Mouse (Mus musculus) fibroblast of lung, adult 2 months (primary cell): Measurements from ENCODE around the gene Slit3.
A peak's percentile ranks its signal among the peaks of the same experiment; 100 is the strongest.

Experiments used
- DNase-seq: peaks from one replicate; pipeline ENCODE4 v3.0.0-alpha.2; 2011; ENCODE audit warnings: low read depth

The Slit3 gene

DNA sequence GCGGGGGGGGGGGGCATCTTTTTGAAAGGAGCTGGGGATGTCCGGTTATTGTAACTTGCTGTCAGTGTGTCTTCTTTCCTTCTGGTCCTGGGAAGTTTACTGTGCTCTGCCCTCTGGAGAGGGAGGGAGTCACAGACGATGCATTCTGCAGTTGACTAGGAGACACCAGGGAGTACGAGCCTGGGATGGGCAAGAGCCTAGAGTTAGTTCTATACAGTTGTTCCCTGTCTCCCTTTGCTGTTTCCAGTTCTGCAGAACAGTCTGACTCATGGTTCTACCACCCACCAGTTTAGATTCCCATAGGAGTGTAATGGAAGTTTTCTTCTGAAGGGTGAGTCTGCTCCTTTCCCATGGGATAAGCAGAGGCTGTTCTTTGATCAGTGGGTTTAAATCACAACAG, 229.9 kb downstream of the Slit3 start:
- no peak for DNase-seq

DNA sequence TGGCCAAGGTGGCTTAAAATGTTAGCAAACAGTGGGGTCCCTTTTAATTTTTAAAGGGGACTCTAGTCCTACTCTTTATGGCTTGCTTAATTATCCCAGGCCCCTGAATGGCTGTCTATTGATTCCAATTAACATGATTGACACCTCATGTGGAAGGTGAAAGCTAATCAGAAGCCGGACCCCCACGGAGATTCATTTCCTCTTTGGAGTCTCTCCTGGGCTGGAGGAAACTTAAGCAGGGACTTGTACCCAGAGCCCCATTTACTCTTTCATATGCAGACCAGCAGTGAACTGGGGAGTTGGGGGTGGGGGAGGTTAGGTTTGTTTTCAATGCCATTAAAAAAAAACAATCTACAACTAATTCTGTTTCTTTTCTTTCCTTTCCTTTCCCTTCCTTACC, 230.4 kb downstream of the Slit3 start:
- DNase-seq: no peak

DNA sequence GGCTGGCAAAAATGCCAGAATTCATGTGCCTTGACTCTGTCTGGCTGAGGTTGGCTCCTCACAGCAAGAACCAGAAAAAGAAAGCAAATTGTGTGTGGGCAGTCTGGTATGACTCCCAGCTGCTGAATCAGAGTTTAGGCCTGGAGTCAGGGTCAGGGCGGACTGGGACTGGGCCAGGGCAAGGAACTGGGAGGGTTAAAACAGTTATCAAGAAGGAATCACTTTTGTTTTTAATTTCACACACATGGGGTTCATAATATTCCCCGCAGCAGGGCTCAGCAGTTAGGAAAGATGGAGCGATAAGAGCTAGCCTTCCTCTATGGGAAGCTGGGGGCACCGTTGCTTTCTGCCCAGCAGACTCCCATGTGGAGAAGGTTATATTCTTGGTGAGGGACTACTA, 234.8 kb downstream of the Slit3 start:
- DNase-seq: peak; percentile 66

DNA sequence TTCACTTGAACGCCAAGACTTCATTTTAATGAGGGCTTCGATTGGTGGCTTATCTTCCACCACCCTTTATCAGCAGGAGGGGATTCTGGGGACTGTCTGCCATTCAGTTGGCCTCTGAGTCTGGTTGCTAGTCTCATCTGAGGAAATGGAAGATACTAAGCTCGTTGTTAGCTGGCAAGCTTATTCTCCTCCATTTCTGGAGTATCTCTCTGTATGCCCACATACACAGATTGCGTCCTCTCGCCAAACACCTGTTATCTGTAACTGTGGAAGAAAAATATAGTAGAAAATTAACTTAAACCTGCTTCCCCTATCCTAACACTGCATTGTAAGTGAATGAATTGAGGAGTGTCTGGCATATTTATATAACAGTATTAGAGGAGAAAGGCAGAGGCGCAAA, 240.0 kb downstream of the Slit3 start:
- no peak for DNase-seq

DNA sequence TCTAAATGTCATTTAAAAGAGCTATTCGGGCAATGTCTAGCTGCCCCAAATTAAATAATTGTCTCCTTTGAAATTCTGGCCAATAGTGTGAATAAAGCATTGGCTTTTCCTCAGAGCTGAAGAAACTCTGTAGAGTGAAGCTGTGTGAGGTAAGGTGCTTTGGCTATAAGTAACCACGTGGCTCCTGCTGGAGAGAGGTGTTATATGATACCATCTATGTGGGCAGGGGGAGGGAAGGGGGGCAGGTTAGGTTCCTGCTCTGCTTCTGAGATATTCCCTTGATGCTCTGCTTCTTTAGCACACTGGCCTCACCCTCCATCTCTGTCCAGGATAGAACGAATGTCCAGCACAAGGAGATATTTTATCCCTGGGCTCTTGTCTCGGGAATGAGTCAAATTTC, 242.0 kb downstream of the Slit3 start:
- no peak for DNase-seq

DNA sequence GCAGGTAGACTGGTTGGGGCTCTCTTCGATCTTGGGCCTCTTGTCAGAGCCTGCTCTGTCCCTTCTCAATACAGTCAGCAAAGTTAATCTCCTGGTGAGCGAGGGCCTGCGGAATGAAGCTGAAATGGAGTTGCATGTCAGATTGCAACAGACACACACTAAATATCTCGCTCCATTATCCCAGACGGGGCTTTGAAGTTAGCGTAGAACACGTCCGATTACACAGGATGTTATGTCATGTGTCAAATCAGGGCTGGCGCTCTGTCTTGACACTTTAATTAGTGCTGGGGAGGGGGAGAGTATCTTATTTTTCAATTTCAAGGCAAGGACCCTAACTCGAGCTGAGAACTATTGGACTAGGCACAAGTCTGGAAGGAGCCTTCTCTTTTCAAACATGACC, 243.4 kb downstream of the Slit3 start:
- DNase-seq: no peak

DNA sequence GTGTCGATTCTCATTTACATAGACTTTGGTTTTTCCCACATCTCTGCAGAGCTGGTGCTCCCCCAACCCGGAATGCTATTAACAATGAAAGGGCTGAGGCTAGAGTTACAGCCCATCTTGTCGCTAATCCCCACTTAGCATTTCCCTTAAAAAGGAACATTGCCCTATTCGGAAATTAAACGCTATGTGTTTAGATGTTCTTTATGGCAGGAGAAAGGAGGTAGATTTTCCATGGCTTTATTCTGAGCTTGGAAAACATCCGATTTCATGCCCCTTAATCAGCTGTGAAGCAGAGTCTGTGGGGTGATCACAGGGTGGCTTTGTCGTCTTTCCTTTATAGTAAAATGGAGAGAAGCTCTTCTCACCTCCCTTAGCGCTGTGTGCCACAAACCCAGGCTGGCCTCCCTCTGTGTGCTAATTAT, 244.5 kb downstream of the Slit3 start:
- DNase-seq: no peak

DNA sequence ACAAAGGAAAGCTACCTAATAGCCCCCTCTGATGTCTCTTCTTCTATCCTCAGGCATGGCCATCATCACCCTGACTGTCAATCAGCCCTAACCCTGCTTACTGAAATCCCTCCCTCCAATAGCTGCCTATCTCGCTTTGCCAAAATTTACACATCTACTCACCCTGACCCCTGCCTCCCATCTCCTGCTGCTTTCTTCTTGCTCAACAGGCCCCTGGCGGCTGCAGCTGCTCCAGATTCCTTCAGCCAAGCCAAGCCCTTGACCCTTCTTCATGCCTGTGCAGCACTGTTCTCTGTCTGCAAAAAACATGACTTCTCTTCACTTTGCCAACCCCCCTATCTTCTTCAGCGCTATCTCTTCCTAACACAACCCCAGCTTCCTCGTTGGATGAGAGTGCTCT, 245.6 kb downstream of the Slit3 start:
- no peak for DNase-seq

DNA sequence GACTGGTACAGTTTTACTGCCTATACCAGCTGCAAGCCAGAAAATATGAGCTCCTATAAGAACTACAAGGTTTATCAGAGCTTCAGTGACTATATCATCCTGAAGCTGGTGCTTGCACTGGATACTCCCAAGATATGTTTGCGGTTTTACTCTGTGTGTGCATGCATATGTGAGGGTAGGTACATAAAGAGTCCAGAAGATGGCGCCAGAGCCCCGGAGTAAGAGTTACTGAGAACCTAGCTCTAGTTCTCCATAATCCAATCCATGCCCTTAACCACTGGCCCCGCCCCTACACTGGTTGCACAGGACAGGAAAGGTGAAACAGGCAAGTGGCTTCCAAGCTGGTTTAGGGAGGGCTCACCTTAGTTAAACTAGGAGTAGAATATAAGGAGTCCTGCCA, 246.2 kb downstream of the Slit3 start:
- no peak for DNase-seq

DNA sequence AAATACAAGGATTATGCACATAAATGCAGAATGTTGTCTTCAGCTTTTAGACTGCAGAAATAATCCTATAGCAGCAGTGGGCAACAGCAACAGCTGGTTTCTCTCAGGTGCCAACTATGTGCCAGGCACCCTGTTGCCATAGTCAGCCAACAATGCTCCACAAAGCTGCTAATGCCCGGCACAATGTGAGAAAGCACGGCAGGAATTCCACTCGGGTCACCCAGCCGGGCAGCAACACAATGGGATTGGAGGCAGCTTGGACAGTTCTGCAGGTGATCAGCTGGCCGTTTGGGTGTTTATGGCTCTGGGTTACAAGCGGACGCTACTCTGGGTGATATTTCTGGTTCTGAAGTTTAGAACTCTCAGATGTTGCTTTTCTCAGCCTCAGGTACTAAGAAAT, 248.9 kb downstream of the Slit3 start:
- DNase-seq: no peak

DNA sequence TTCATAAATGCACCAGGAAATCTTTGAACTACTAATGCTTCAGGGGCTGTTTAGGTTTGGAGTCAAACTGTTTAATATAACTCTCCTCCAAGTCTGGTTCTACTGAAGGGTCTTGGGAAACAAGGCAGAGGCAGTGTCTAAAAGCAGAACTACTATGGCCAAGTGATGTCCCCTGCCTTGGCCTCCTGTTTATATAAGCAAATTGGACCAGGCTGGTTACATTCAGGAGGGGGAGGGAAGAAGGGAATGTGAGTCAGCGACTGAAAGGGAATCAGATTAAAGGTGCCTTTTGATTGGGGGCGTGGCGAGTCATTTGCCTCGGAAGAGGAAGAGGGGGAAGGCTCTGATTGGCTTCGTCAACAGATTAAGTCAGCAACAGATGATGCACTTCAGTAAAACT, 249.7 kb downstream of the Slit3 start:
- DNase-seq: no peak

DNA sequence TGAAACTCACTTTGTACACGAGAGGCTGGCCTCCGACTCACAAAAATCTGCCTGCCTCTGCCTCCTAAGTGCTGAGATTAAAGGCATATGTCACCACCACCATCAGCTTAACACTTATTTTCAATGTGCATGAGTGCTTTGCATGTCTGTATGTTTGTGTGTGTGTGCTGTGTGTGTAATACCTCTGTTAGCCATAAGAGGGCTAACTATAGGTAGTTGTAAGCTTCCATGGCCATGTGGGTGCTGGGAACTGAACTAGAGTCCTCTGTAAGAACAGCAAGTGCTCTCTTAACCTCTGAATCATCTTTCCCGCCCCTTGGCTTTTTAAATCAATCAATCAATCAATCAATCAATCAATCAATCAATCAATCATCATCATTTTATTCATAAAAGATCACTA, 251.4 kb downstream of the Slit3 start:
- DNase-seq: no peak

DNA sequence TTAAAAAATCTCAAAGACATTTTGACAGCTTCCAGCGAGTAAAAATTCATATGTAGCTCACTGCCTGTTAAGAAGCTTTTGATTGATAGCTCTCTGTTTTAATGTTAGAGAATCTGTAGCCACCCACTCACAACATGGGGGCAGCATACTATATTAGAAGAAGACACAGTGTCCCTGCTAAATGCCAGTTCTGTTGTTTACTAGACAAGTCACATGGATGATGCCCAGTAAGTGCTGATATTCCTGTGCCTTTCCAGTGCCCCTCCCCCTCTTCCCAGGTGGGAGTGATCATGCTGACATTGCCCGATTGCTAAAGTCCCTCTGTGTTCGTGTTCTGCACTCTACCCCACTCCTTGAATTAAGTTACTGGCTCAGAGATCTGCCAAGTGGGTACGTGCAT, 254.0 kb downstream of the Slit3 start:
- DNase-seq: no peak

DNA sequence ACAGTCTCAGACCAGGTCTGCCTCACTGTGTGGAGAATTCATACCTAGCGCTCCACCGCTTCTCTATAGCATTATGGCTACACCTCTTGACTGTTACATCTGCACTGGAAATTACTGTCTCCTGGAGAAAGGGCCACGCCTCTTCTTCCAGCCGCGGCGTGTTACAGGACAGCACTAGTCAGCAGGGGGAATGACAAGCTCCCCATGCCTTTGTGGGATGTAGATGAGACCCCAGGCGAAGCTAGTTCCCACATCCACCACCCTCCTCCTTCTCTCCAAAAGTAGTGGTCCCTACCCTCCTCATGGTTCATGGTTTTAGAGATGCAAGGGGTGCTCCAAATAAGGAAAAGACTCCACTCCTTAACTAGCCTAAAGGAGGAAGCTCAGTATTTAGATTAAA, 257.8 kb downstream of the Slit3 start:
- no peak for DNase-seq

DNA sequence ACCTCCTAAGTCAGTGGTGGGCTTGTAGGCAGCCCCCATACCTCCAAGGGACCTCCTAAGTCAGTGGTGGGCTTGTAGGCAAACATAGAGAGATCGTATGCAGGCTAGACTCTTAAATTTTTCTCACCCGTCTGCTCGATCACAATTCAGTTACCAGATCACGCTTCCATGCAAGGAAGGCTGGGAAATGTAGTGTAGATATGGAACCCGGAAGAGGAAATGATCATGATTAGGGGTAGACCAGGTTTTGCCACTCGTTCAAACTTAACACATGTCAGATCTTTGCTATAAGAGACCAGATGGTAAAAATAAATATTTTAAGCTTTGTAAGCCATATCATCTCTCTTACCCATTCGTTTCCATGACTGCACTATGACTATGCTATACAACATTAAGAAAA, 258.4 kb downstream of the Slit3 start:
- DNase-seq: no peak

DNA sequence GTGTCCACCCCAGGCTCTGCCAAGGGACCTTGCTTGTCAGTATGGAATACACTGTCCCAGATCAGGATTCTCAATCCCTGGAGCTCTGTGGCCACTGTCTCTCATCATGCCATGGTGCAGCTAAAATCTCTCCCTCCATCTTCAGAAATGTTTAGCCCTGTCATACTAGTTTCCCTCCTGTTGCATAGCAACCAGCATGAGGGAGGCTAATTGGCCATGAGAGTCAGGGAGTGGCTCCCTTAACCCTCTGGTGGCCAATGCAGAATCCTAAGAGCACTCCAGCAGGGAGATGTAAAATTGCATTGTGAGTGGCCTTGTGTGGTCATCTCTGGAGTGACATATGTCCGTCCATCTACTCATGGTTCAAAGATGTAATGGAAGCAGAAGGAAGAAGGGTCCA, 259.7 kb downstream of the Slit3 start:
- no peak for DNase-seq

DNA sequence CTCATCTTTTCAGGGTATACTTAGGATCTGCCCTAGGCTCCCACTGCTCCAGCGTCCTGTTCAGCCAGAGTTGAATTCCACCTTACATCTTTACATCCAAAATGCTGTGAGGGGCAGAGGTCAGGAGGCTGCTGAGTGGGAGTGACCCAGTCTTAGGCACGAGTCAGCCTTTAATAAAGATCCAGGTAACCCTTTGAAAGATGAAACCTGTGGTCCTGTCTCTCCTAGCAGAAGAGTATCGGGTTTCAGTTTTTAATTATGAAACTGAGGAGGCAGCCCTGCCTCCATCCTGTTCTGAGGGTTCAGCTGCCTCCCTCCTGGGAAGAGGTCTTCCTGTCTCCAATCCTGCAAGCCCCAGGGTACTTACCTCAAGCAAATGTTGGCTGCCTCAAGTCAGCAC, 264.4 kb downstream of the Slit3 start:
- no peak for DNase-seq

DNA sequence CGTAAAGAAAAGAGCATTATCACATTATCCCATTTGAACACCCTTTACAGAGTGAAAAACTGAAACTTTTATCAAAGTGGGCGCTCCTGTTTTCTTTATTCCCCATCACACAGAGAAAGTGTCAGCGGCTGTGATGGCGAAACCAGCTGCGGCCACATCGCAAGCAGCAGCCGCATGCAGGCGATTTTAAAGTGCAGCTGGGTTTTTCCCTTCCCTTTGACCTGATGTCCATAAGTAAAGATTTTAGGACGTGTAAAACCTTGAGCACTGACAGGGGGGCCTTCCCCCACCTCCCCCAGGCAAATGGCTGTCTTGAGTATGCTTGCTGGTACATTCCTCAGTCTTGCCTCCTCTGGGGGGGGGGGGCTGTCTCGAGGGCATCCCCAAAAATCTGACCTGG, 266.8 kb downstream of the Slit3 start:
- no peak for DNase-seq

DNA sequence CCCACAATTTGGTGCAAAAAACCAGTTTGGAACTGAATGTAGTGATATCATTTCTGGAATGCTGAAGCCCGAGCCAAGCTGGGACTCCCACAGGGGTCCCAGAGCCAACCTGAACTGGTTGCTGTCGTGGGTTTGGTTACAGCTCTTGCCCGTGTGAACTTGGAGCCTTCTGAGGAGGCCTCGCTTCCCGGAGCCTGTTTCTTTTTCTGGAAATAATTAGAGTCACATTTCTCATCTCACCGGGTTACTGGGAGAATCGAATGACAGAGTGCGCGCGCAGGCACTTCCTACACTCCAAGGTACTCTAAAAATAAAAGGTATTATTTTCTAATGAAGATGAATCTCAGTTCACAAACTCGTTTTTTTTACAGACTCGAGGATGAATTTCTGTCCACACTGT, 267.4 kb downstream of the Slit3 start:
- DNase-seq: no peak

DNA sequence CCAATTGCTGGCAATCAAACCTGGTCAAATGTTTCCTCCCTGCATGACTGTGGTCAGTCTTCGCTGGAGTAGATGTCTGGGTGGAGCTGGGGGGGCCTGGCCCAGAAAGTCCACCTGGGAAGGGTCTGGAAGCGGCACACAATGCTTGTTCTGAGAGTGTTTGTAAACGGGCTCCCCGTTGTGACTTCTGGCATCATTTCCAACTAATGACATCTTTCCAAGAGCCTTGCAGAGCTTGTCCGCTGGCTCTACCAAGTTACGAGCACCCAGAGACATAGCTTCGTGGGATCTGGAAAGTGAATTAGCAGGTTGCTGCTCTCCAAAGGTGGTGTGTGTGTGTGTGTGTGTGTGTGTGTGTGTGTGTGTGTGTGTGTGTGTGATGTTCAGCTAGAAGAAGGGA, 268.3 kb downstream of the Slit3 start:
- DNase-seq: no peak

DNA sequence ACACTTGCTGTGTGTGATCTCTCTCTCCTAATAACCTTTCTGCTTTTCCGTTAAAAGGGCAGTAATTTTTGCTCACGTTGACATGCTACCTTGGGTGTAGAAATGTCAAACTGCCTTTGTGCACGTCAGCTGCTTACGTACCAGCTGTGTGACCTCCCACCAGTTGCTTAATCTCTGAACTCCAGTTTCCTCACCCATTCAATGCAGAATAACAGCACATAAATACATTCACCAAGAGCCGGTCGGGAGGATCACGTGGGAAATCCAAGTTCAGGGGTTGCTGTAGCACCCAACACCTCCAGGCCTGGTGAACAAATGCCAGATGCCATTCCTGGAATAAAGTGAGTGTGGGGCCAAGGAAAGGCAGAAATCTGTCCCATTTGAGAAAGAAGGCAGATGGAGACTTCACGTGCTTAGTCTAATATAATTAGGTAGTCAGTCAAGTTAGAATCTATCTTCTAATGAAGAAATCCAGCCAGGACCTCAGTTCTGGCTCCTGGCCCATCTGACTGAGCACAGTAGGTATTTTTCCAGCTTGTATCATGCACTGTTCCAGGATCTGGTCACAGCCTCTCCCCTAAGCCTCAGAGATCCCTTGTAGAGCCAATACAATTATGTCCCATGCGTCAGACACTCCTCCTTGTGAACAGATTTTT, 268.9 kb downstream of the Slit3 start:
- DNase-seq: no peak

DNA sequence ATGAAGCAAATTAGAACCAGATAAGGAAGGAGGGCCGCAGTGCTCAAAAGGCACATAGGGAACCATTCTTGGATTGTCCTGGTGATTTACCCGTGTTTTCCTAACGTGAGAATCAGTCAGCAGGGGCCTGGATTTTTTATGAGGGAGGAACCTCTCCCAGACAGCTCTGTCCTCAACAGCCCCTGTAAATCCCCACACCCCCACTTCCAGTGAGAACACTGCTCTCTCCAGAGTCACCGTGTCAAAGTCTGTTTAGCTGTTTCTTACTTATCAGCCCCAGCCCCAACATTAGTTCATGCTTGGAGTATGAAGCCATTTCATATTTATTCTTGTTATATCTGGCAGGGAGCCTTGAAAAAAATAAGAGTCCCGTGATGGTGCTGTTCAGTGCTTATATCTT, 272.8 kb downstream of the Slit3 start:
- DNase-seq: no peak

DNA sequence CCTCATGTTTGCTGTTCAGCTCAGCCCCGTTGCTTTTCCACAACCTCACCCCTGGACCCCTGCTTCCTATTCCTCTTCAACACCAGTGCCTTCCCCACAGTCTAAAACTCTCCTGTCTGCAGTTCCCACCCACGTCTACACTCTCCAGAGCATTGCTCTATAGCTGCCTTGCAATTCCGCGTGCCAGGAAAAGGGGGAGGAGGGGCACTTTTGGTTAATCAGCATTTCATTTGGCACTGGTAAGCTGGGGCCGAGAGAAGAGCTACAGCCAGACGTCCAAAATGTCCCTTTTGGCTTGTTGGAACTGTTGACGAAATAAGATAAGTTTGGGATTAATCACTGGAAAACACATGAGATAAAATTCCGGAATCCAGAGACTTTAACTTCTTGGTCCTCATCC, 274.4 kb downstream of the Slit3 start:
- DNase-seq: no peak

DNA sequence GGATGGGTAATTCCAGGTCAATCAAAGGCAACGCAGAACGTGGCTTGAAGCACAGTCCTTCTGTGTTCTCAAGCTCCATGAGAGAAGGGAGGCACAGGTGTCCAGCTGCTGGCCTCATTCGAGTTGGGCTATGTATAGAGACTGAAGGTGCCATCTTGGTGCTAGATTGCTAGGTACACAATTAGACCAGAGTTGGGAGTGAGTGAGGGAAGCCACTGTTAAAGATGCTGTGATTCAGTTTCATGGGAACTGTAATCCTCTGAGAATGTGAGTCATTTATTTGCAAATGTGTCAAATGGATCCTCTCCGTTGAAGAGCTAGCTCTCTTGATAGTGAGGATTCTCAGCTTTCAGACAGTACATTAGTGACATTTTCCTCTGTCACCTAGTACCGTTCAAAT, 277.3 kb downstream of the Slit3 start:
- no peak for DNase-seq

DNA sequence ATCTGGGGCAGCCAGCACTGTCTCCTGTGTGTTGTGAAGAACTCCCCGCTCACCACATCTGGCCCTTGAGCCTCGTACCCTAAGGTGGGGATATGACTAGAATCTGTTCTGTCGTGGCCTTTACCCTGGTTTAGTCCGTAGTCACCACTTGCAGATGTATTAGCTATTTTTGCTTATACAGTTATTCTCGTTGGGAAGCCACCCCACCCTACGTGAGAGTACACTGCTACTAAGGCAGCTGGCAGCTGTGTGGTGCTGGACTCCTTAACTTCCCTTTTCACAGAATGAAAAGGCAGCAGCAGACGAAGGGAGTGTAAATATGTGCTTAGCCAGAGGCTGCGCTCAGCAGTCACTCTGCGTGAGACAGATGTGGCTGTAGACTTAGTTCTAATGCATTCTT, 282.5 kb downstream of the Slit3 start:
- DNase-seq: no peak
